Mouse (Mus musculus) lung, postnatal 0 days (tissue): ENCODE measurements at regions not wholly inside any gene's neighbourhood (a gene's known extent, or its start where the extent isn't known, plus 50 kb on each side); places are given as distances from the start of the nearest gene placed in this dataset. TPM values are rescaled to one million over a fixed set of nuclear protein-coding genes. Genes with fewer than 3 reads are reported as not detected.

Source experiments
- ATAC-seq: fragments of 200-750 bp; cut with Nextera tagmentation; 2 replicates; pipeline ENCODE4 v1.8.0; 2017; ENCODE audit warnings: moderate library complexity
- DNase-seq: peaks from one replicate; pipeline ENCODE4 v3.0.0-alpha.2; 2016; ENCODE audit warnings: low spot score
- H3K27ac ChIP-seq: fragments of 300-500 bp; sonication (generic); 2 replicates; pipeline ENCODE4 v1.5.1; 2014; ENCODE audit warnings: antibody characterized with exemption, mild to moderate bottlenecking, low read length, mixed read lengths
- H3K27me3 ChIP-seq: fragments of 300-500 bp; sonication (generic); replicated peaks from 2 replicates; pipeline ENCODE4 v1.6.1; 2014; ENCODE audit warnings: low read length, mixed read lengths; ENCODE audit not compliant: insufficient read depth
- H3K36me3 ChIP-seq: fragments of 300-500 bp; sonication (generic); 2 replicates; pipeline ENCODE4 v1.6.1; 2014; ENCODE audit warnings: low read length, mixed read lengths; ENCODE audit not compliant: insufficient read depth
- H3K4me1 ChIP-seq: fragments of 300-500 bp; sonication (generic); 2 replicates; pipeline ENCODE4 v1.6.1; 2014; ENCODE audit warnings: antibody characterized with exemption, low read depth, low read length, mixed read lengths; ENCODE audit not compliant: insufficient read depth
- H3K4me2 ChIP-seq: fragments of 300-500 bp; sonication (generic); replicated peaks from 2 replicates; pipeline ENCODE4 v1.6.1; 2014; ENCODE audit warnings: low read depth, mild to moderate bottlenecking, low read length, moderate library complexity, mixed read lengths
- H3K4me3 ChIP-seq: fragments of 300-500 bp; sonication (generic); 2 replicates; pipeline ENCODE4 v1.5.1; 2014; ENCODE audit warnings: low read depth, low read length
- H3K9ac ChIP-seq: fragments of 300-500 bp; sonication (generic); replicated peaks from 2 replicates; pipeline ENCODE4 v1.6.1; 2014; ENCODE audit warnings: low read depth, mild to moderate bottlenecking
- H3K9me3 ChIP-seq: fragments of 300-500 bp; sonication (generic); 2 replicates; pipeline ENCODE4 v1.6.1; 2016; ENCODE audit warnings: low read length, mixed read lengths
- CTCF ChIP-seq: IDR thresholded peaks from 2 replicates; pipeline ENCODE4 v1.5.1; 2016; ENCODE audit warnings: antibody characterized with exemption, mild to moderate bottlenecking
- EP300 ChIP-seq: IDR thresholded peaks from 2 replicates; pipeline ENCODE4 v1.6.1; 2016; ENCODE audit warnings: antibody characterized with exemption, mild to moderate bottlenecking, control low read depth
- WGBS: fragments of 180-500 bp; shearing (Covaris S2); extraction: QIAGEN DNeasy Blood & Tissue Kit; methylation state at CpG from one replicate; pipeline ENCODE4 v1.1.7; 2014; 5-methylcytosine and 5-hydroxymethylcytosine counted together
- microRNA counts: library from miRNA; unstranded; fragments of <30 nt; microRNA quantifications from one replicate; lab custom pipeline; 2015
- microRNA-seq: library from miRNA; unstranded; fragments of <30 nt; microRNA quantifications from one replicate; pipeline ENCODE4, GENCODE M21; 2016

- DNase-seq: peak; percentile 9
- Histone ChIP-seq H3K9me3 (no peaks in the 10 kb centered on the region; the same call in 1 of the 2 replicates), H3K9ac (no peak overlapping the region), H3K27me3 (no peaks in the 10 kb centered on the region), H3K4me1 (no peaks in the 10 kb centered on the region), H3K4me2 (no peak overlapping the region), H3K27ac (no peak overlapping the region), H3K4me3 (no peak overlapping the region), H3K36me3 (no peaks in the 10 kb centered on the region)
- 54% methylated on average over 10 of the region's 10 CpGs for WGBS
- TF ChIP-seq CTCF (no peak), EP300 (no peak)
- no peak for ATAC-seq
Measured at GRCm38 (mm10) chr9:89802658-89803057, 64.4 kb upstream of the Ankrd34c start.

DNA sequence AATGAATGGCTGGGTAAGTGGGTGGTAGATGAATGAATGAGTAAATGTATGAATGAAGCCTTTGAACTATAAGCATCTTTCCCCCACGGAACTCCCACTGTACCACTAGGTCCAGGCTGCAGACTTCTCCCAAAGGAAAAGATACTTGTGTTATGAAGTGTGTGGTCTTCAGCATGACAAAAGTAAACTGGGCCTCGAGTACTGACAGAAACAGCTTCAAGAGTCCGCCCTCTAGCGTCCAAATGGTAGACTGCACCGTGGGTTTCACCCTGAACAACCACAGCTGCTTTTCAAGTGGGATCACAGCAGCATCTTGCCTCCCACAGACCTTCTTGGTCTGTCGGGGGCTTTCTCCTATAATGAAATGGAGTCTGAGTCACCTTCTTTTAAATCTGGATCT, 54.7 kb upstream of the Ankrd34c start:
- no peak for ATAC-seq

DNA sequence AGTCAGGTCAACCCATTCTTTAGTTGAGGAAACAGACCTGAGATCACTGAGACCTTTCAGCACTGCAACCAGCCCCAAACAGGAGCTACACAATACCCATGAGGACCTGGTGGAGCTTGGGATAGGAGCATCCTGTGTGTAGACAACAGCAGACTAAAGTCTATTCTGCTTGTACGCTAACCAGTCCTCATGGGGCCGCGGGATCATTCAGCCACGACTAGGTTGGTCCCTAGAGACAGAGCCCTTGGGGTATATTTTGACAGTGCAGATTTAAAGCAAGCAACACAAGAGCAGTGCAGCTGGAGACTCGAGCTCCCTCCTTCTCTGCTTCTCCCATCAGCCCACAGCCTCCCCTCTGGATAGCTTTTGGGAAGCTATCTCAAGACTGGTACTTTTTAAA, 51.7 kb upstream of the Ankrd34c start:
- no peak for DNase-seq
- Histone ChIP-seq H3K27me3 (no peaks in the 10 kb centered on the region), H3K27ac (no peak overlapping the region), H3K4me2 (no peak overlapping the region), H3K9me3 (no peaks in the 10 kb centered on the region), H3K36me3 (no peaks in the 10 kb centered on the region), H3K4me1 (no peaks in the 10 kb centered on the region), H3K4me3 (no peak overlapping the region), H3K9ac (no peak overlapping the region)
- ATAC-seq: no peak
- WGBS: 76% methylated on average over 5 of the region's 5 CpGs
- no peak for TF ChIP-seq EP300

More for the DNA sequence above, 54.7 kb upstream of the Ankrd34c start:
- no peak overlapping the region for H3K27ac ChIP-seq
- H3K27me3 ChIP-seq: no peaks in the 10 kb centered on the region
- no peak overlapping the region for H3K9ac ChIP-seq
- H3K36me3 ChIP-seq: no peaks in the 10 kb centered on the region
- WGBS: 5% methylated on average over 6 of the region's 6 CpGs
- H3K4me2 ChIP-seq: no peak overlapping the region
- H3K4me3 ChIP-seq: no peak overlapping the region
- no peaks in the 10 kb centered on the region for H3K9me3 ChIP-seq
- peak; percentile 84 for TF ChIP-seq CTCF
- TF ChIP-seq EP300: no peak
- peak; percentile 43 for DNase-seq
- no peaks in the 10 kb centered on the region for H3K4me1 ChIP-seq

GRCm38 (mm10) chr9:89788651-89789050, 50.4 kb upstream of the Ankrd34c start:
- Histone ChIP-seq H3K27me3 (no peaks in the 10 kb centered on the region), H3K27ac (no peak overlapping the region), H3K4me2 (no peak overlapping the region), H3K9me3 (no peaks in the 10 kb centered on the region), H3K4me1 (no peaks in the 10 kb centered on the region), H3K36me3 (no peaks in the 10 kb centered on the region), H3K9ac (no peak overlapping the region), H3K4me3 (no peak overlapping the region)
- no peak for DNase-seq
- 85% methylated on average over 1 of the region's 1 CpGs for WGBS
- no peak for ATAC-seq
- TF ChIP-seq EP300: no peak
- TF ChIP-seq CTCF: no peak

MicroRNAs encoded in the stretch of these regions (microRNA counts, 519-probe panel; counts per million panel counts)
- not detected for microRNA mmu-miR-184 (lab: Ali Mortazavi, UCI)

Small RNA genes lying in the stretch of these regions (microRNA-seq; reads per million reads assigned to microRNA genes)
- 8.3 reads per million, percentile 20 among the genes with 10 or more reads in this experiment for gene Mir184
